Mouse (Mus musculus): ENCODE measurements around the gene Sh3bp2. TPM values are rescaled to one million over a fixed set of nuclear protein-coding genes. Genes with fewer than 3 reads are reported as not detected.

Sh3bp2 gene
- polyA plus RNA-seq, 2 experiments from 2014 or later = 4.0 to 9.6 TPM

Other genes with a start within 250 kb of the Sh3bp2 start
- 1 to 10 TPM; 3.4 TPM for gene Zfyve28, start 237.4 kb upstream of the Sh3bp2 start, polyA plus RNA-seq (2017; shearing (Covaris generic))
- gene Cfap99, start 237.2 kb upstream of the Sh3bp2 start, polyA plus RNA-seq (2017; shearing (Covaris generic)) = not detected
- gene Rnf4, start 189.5 kb upstream of the Sh3bp2 start, polyA plus RNA-seq (2017; shearing (Covaris generic)) = 100 to 1,000 TPM; 108 TPM
- 10 to 100 TPM; 12.5 to 13.3 TPM for gene Fam193a, start 155.9 kb upstream of the Sh3bp2 start, polyA plus RNA-seq (2017; shearing (Covaris generic))
- 10 to 100 TPM; 23.4 to 24.8 TPM for gene Tnip2, start 11.8 kb upstream of the Sh3bp2 start, polyA plus RNA-seq (2017; shearing (Covaris generic))
- 100 to 1,000 TPM in 1 of 2 experiments, 10 to 100 TPM in 1; 98.4 to 118 TPM for gene Add1, start 47.8 kb downstream of the Sh3bp2 start, polyA plus RNA-seq (2017; shearing (Covaris generic))
- gene Mfsd10, start 111.4 kb downstream of the Sh3bp2 start, polyA plus RNA-seq (2017; shearing (Covaris generic)) = 10 to 100 TPM; 70.0 to 77.6 TPM
- gene Nop14, start 134.3 kb downstream of the Sh3bp2 start, polyA plus RNA-seq (2017; shearing (Covaris generic)) = 10 to 100 TPM; 22.4 to 26.0 TPM
- 1 to 10 TPM; 4.3 to 6.2 TPM for gene Grk4, start 134.5 kb downstream of the Sh3bp2 start, polyA plus RNA-seq (2017; shearing (Covaris generic))
- gene Htt, start 235.9 kb downstream of the Sh3bp2 start, polyA plus RNA-seq (2017; shearing (Covaris generic)) = 10 to 100 TPM; 12.7 to 17.9 TPM